Mouse (Mus musculus): ENCODE data around the gene Epn3.

The Epn3 gene

GRCm38 (mm10) chr11:94498093-94498996, 1.4 kb downstream of the Epn3 start:
- DNase-seq (ENCODE audit: low read depth, low spot score) = peak; percentile 86

GRCm38 (mm10) chr11:94495415-94495814, 4.4 kb downstream of the Epn3 start:
- no peak for DNase-seq (ENCODE audit: low read depth, low spot score)

GRCm38 (mm10) chr11:94491749-94492099, 8.1 kb downstream of the Epn3 start:
- DNase-seq (ENCODE audit: low read depth, low spot score) = no peak

GRCm38 (mm10) chr11:94491035-94491748, 8.6 kb downstream of the Epn3 start:
- DNase-seq (ENCODE audit: low read depth, low spot score) = peak; percentile 61

- DNase-seq (ENCODE audit: low read depth, low spot score) = no peak
Observed at GRCm38 (mm10) chr11:94489745-94490144, 10.0 kb downstream of the Epn3 start.

GRCm38 (mm10) chr11:94488767-94489533, 10.8 kb downstream of the Epn3 start:
- no peak for DNase-seq (ENCODE audit: low read depth, low spot score)

- peak; percentile 84 for DNase-seq (ENCODE audit: low read depth, low spot score)
Observed at GRCm38 (mm10) chr11:94486001-94486400, 13.8 kb downstream of the Epn3 start, which contains the start of gene Spata20. Gene Spata20, minus strand, starts transcription at chr11:94486179.

GRCm38 (mm10) chr11:94485223-94485622, 14.6 kb downstream of the Epn3 start:
- DNase-seq (ENCODE audit: low read depth, low spot score) = no peak

GRCm38 (mm10) chr11:94484636-94485035, 15.1 kb downstream of the Epn3 start:
- DNase-seq (ENCODE audit: low read depth, low spot score) = no peak

- no peak for DNase-seq (ENCODE audit: low read depth, low spot score)
Observed at GRCm38 (mm10) chr11:94483921-94484320, 15.9 kb downstream of the Epn3 start.

- DNase-seq (ENCODE audit: low read depth, low spot score) = peak; percentile 93
Observed at GRCm38 (mm10) chr11:94483436-94483835, 16.3 kb downstream of the Epn3 start.

GRCm38 (mm10) chr11:94482738-94483137, 17.0 kb downstream of the Epn3 start:
- no peak for DNase-seq (ENCODE audit: low read depth, low spot score)

- no peak for DNase-seq (ENCODE audit: low read depth, low spot score)
Observed at GRCm38 (mm10) chr11:94481963-94482362, 17.8 kb downstream of the Epn3 start.

GRCm38 (mm10) chr11:94480382-94480781, 19.4 kb downstream of the Epn3 start:
- DNase-seq (ENCODE audit: low read depth, low spot score) = no peak

GRCm38 (mm10) chr11:94477651-94478050, 22.1 kb downstream of the Epn3 start:
- DNase-seq (ENCODE audit: low read depth, low spot score) = peak; percentile 92

- DNase-seq (ENCODE audit: low read depth, low spot score) = no peak
Observed at GRCm38 (mm10) chr11:94475722-94476121, 24.1 kb downstream of the Epn3 start.

- DNase-seq (ENCODE audit: low read depth, low spot score) = no peak
Observed at GRCm38 (mm10) chr11:94474544-94474910, 25.2 kb downstream of the Epn3 start.

- DNase-seq (ENCODE audit: low read depth, low spot score) = peak; percentile 94
Observed at GRCm38 (mm10) chr11:94473707-94474543, 25.8 kb downstream of the Epn3 start, which contains the start of gene Cacna1g. Gene Cacna1g, minus strand, starts transcription at chr11:94474198.

- no peak for DNase-seq (ENCODE audit: low read depth, low spot score)
Observed at GRCm38 (mm10) chr11:94472916-94473706, 26.7 kb downstream of the Epn3 start.

GRCm38 (mm10) chr11:94472585-94472915, 27.2 kb downstream of the Epn3 start:
- DNase-seq (ENCODE audit: low read depth, low spot score) = peak; percentile 33
